Mouse (Mus musculus) B cell, adult 62 days (primary cell): ENCODE results near the gene Hnmt. TPM values are rescaled to one million over a fixed set of nuclear protein-coding genes. Genes with fewer than 3 reads are reported as not detected.

Experiments used
- total RNA-seq: library from RNA; stranded (reverse); gene quantifications from 4 replicates; pipeline ENCODE4 v1.2.4, GENCODE M21; 2023

Gene Hnmt
- not detected in 4 replicates for total RNA-seq

DNA sequence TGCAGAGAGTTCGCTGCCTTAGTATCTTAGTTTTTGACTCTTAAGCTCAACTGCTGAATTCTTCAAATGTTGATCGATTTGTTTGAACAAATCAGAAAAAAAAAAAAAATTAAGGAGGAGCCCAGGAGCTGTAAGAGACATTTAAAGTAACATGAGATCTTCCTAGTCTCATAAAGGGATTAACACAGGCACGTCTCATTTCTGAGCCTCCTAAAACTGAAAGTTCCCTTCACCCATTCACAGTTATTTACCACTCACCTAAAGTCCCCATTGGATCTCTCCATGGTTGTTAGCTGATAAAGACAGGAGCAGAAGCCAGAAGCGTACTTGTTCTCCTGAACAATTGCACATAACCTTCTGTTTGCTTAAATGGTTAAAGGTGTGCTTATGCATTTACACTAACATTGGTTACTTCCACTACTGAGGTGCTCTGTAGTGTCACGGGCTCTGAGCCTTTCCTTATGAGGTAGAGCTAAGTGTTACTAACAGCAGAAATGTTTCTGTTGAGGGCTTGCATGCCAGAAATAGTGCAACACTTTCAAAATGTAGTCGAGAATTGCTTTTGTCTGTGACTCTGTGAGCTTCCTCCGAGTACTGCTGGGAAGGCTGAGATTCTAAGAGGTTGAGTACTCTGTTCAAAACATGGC, at the start of gene Hnmt:
Gene Hnmt, minus strand, starts transcription at position 51 of the 647 bp plus-strand sequence.

DNA sequence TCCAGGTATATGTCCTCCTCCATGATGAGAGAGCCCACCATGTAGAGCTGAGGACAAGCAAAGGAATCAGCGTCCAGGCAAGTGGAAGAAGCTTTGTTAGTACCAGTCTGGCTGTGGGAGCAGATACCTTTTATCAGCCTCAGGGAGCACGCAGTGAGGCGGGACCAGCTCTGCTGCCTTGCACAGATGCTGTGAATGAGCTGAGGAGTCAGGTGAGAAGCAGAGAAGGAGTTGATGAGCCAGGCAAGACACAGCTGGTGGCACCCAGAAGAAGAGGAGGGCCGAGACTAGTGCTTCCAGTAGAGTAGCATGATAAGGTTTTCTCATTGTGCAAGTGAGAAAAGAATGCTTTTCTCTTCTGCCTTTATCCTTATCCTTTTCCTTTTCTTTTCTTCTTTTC, 47.3 kb upstream of the Hnmt start, which contains the start of gene Tbpl2:
Gene Tbpl2, minus strand, starts transcription at position 101 of the 400 bp plus-strand sequence.

Other genes starting within 250 kb of the Hnmt start
- gene Tbpl2, start 47.2 kb upstream of the Hnmt start, total RNA-seq: not detected in 4 replicates
- not detected in 4 replicates for gene Il1f8, start 103.8 kb upstream of the Hnmt start, total RNA-seq
- not detected in 4 replicates for gene Il1f9, start 137.1 kb upstream of the Hnmt start, total RNA-seq
- gene Il1f6, start 166.0 kb upstream of the Hnmt start, total RNA-seq: not detected in 4 replicates
- gene Il1f5, start 227.6 kb upstream of the Hnmt start, total RNA-seq: not detected in 4 replicates
- gene Il1f10, start 241.8 kb upstream of the Hnmt start, total RNA-seq: not detected in 4 replicates